Mouse (Mus musculus) limb, embryonic 14.5 days (tissue): ENCODE data around the gene Slc48a1. TPM values are rescaled to one million over a fixed set of nuclear protein-coding genes. Genes with fewer than 3 reads are reported as not detected.
A peak's percentile ranks its signal among the peaks of the same experiment; 100 is the strongest.

Experiments used
- ATAC-seq: fragments of 200-750 bp; cut with Nextera tagmentation; 2 replicates; pipeline ENCODE4 v1.8.0; 2017; ENCODE audit warnings: low read depth, moderate number of reproducible peaks, moderate TSS enrichment; ENCODE audit not compliant: low FRiP score
- DNase-seq: peaks from one replicate; pipeline ENCODE4 v3.0.0-alpha.2; 2015; ENCODE audit warnings: low spot score
- H3K27ac ChIP-seq: fragments of 300-500 bp; sonication (generic); replicated peaks from 2 replicates; pipeline ENCODE4 v1.5.1; 2014; ENCODE audit warnings: low read depth, mild to moderate bottlenecking, low read length, moderate library complexity, mixed read lengths
- H3K27me3 ChIP-seq: fragments of 300-500 bp; sonication (generic); 2 replicates; pipeline ENCODE4 v1.6.1; 2014; ENCODE audit warnings: low read length, mixed read lengths; ENCODE audit not compliant: control insufficient read depth, insufficient read depth
- H3K36me3 ChIP-seq: fragments of 300-500 bp; sonication (generic); 2 replicates; pipeline ENCODE4 v1.6.1; 2014; ENCODE audit warnings: mild to moderate bottlenecking, low read length, moderate library complexity, mixed read lengths; ENCODE audit not compliant: control insufficient read depth, insufficient read depth
- H3K4me1 ChIP-seq: fragments of 300-500 bp; sonication (generic); 2 replicates; pipeline ENCODE4 v1.6.1; 2014; ENCODE audit warnings: antibody characterized with exemption, low read length, mixed read lengths; ENCODE audit not compliant: control insufficient read depth, insufficient read depth
- H3K4me2 ChIP-seq: fragments of 300-500 bp; sonication (generic); replicated peaks from 2 replicates; pipeline ENCODE4 v1.6.1; 2014; ENCODE audit warnings: low read depth, mild to moderate bottlenecking, low read length, moderate library complexity; ENCODE audit not compliant: severe bottlenecking
- H3K4me3 ChIP-seq: fragments of 300-500 bp; sonication (generic); replicated peaks from 2 replicates; pipeline ENCODE4 v1.5.1; 2014; ENCODE audit warnings: low read length
- H3K9ac ChIP-seq: fragments of 300-500 bp; sonication (generic); 2 replicates; pipeline ENCODE4 v1.6.1; 2014; ENCODE audit warnings: mild to moderate bottlenecking, low read depth, low read length, moderate library complexity; ENCODE audit not compliant: severe bottlenecking
- H3K9me3 ChIP-seq: fragments of 300-500 bp; sonication (generic); 2 replicates; pipeline ENCODE4 v1.6.1; 2016; ENCODE audit warnings: low read length; ENCODE audit not compliant: control insufficient read depth
- POLR2A ChIP-seq: fragments of 200-500 bp; IDR thresholded peaks from 2 replicates; pipeline ENCODE4 v1.8.0; 2012; ENCODE audit warnings: inconsistent platforms, mild to moderate bottlenecking, moderate library complexity, borderline replicate concordance; ENCODE audit not compliant: insufficient read depth, insufficient read length; ENCODE audit errors: extremely low read depth
- WGBS: fragments of 180-500 bp; shearing (Covaris S2); extraction: QIAGEN DNeasy Blood & Tissue Kit; methylation state at CpG from one replicate; pipeline ENCODE4 v1.1.7; 2014; 5-methylcytosine and 5-hydroxymethylcytosine counted together
- polyA plus RNA-seq, 2 experiments: library from polyadenylated mRNA; depleted of rRNA in 1 of 2; stranded (reverse) in 1 of 2; unstranded in 1 of 2; fragments of >200 nt; fragmentation: Nextera tagmentation in 1 of 2; extraction: Ambion mirVana in 1 of 2; gene quantifications; 2 replicates each; pipeline versions ENCODE4 v1.2.1 to v1.2.3; 2012 to 2014

Gene Slc48a1
- polyA plus RNA-seq, 2 experiments, result 23.4 to 46.2 TPM

GRCm38 (mm10) chr15:97825071-97825940 is 47.0 kb downstream of the Slc48a1 start:
- peak; percentile 76 for DNase-seq
- peaks cover 83% of the 10 kb centered on the region for H3K4me1 ChIP-seq
- peak overlapping the region; percentile 32 for H3K9ac ChIP-seq
- no peak for TF ChIP-seq POLR2A
- no peaks in the 10 kb centered on the region for H3K27me3 ChIP-seq
- peak overlapping the region; percentile 27 for H3K4me3 ChIP-seq
- no peak; the same call in 1 of the 2 replicates for ATAC-seq
- H3K4me2 ChIP-seq, result peak overlapping the region; percentile 54
- H3K9me3 ChIP-seq, result no peaks in the 10 kb centered on the region
- WGBS, result 5% methylated on average over 28 of the region's 29 CpGs
- H3K36me3 ChIP-seq, result peaks cover 11% of the 10 kb centered on the region; the same call in 1 of the 2 replicates
- H3K27ac ChIP-seq, result peak overlapping the region; percentile 71

- no peak for ATAC-seq
- peak overlapping the region; percentile 32 for H3K9ac ChIP-seq
- H3K9me3 ChIP-seq, result no peaks in the 10 kb centered on the region
- WGBS, result 52% methylated on average over 12 of the region's 12 CpGs
- no peak for DNase-seq
- TF ChIP-seq POLR2A, result no peak
- peaks cover 76% of the 10 kb centered on the region for H3K4me1 ChIP-seq
- 0 out of 2 replicates have a peak overlapping the region, but pooled peaks have one; percentile 27 for H3K4me3 ChIP-seq
- peak overlapping the region; percentile 71; the same call in 1 of the 2 replicates for H3K27ac ChIP-seq
- H3K4me2 ChIP-seq, result peak overlapping the region; percentile 54
- H3K36me3 ChIP-seq, result peaks cover 5% of the 10 kb centered on the region; the same call in 1 of the 2 replicates
- H3K27me3 ChIP-seq, result no peaks in the 10 kb centered on the region
These were observed 47.7 kb downstream of the Slc48a1 start for GRCm38 (mm10) chr15:97825941-97826587.

- no peak for TF ChIP-seq POLR2A
- Histone ChIP-seq H3K4me3 (no peak overlapping the region), H3K4me1 (peaks cover 70% of the 10 kb centered on the region), H3K27ac (no peak overlapping the region), H3K9ac (0 out of 2 replicates have a peak overlapping the region, but pooled peaks have one; percentile 13), H3K36me3 (peaks cover 5% of the 10 kb centered on the region; the same call in 1 of the 2 replicates), H3K4me2 (no peak overlapping the region), H3K27me3 (no peaks in the 10 kb centered on the region), H3K9me3 (no peaks in the 10 kb centered on the region)
- DNase-seq, result no peak
- WGBS, result 53% methylated on average over 5 of the region's 5 CpGs
- ATAC-seq, result no peak
These were observed 48.4 kb downstream of the Slc48a1 start for GRCm38 (mm10) chr15:97826588-97827261.

- Histone ChIP-seq H3K4me1 (peaks cover 66% of the 10 kb centered on the region), H3K36me3 (peaks cover 5% of the 10 kb centered on the region; the same call in 1 of the 2 replicates), H3K27ac (no peak overlapping the region), H3K27me3 (no peaks in the 10 kb centered on the region), H3K9me3 (no peaks in the 10 kb centered on the region), H3K4me2 (no peak overlapping the region), H3K9ac (no peak overlapping the region), H3K4me3 (no peak overlapping the region)
- ATAC-seq (no peak), DNase-seq (no peak)
- WGBS, result 83% methylated on average over 8 of the region's 8 CpGs
- no peak for TF ChIP-seq POLR2A
These were observed 49.1 kb downstream of the Slc48a1 start for GRCm38 (mm10) chr15:97827401-97827800.
